Mouse (Mus musculus): Measurements from ENCODE around the gene Vash1.

- TF ChIP-seq POLR2A (IDR thresholded peaks at IDR 0.05; ENCODE audit: low read depth, low read length) (no peak), CTCF (IDR thresholded peaks at IDR 0.05; ENCODE audit: borderline replicate concordance, insufficient read depth, low read length) (no peak)
These were observed 33.0 kb upstream of the Vash1 start for GRCm38 (mm10) chr12:86645494-86645893.
